8 mouse cellular contexts compared by ENCODE assay signal in the genomic region with DNA sequence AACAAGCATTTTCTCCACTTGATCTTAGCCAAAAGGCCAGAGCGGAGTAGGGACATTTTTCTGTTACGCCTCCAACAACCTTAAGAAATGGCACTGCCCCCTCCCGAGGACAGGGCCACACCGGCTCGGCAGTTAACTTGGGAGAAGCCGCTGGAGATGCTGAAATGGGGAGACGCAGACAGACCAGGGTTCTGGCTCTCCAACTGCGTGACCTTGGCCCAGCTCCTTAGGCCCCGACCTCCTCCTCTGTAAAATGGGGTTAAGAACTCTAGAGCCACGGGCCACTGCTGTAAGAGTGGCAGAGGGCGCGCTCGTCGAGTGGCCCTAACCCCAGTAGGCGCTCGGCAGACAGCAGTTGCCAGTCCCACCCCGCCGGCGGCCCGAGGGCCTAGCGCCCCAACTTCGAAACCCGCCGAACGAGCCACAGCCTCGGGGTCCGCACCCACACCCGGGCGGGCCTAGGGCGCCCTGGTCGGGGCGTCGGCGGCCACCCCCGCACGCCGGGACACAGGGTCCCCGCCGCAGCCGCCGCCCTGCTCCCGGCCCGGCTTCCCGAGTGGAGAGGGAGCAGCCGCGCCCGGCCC. TPM values are rescaled to one million over a fixed set of nuclear protein-coding genes. Genes with fewer than 3 reads are reported as not detected.
A peak's percentile ranks its signal among the peaks of the same experiment; 100 is the strongest.
DNase-seq lines count a peak whose midpoint lies in the region; ATAC-seq lines count a peak whose summit lies in the region.

No protein-coding gene starts in this region.

- H3K4me2 ChIP-seq in hindbrain, embryonic 14.5 days (replicated peaks) = peak overlapping the region; percentile 85
- peak overlapping the region; percentile 95 for H3K4me2 ChIP-seq in lung, embryonic 16.5 days (ENCODE audit: low read depth, low read length)

- no peaks in the 10 kb centered on the region for H3K27me3 ChIP-seq in hindbrain, embryonic 14.5 days (ENCODE audit: control insufficient read depth, insufficient read depth, low read length)
- no peaks in the 10 kb centered on the region for H3K27me3 ChIP-seq in lung, embryonic 16.5 days (ENCODE audit: control insufficient read depth, insufficient read depth, low read depth, low read length)

- no peaks in the 10 kb centered on the region for H3K9me3 ChIP-seq in hindbrain, embryonic 14.5 days (ENCODE audit: control insufficient read depth, low read length)
- no peaks in the 10 kb centered on the region for H3K9me3 ChIP-seq in lung, embryonic 16.5 days (ENCODE audit: control insufficient read depth, low read length)

- H3K4me1 ChIP-seq in hindbrain, embryonic 14.5 days (replicated peaks; ENCODE audit: control insufficient read depth, insufficient read depth, low read length) = peaks cover 24% of the 10 kb centered on the region
- H3K4me1 ChIP-seq in lung, embryonic 16.5 days (replicated peaks; ENCODE audit: control insufficient read depth, insufficient read depth, low read length) = peaks cover 27% of the 10 kb centered on the region

- peak overlapping the region; percentile 83 for H3K27ac ChIP-seq in hindbrain, embryonic 14.5 days
- peak overlapping the region; percentile 86 for H3K27ac ChIP-seq in lung, embryonic 16.5 days (ENCODE audit: low read length)

- 0 out of 2 replicates have a peak, but pooled peaks have one; percentile 9 for ATAC-seq in hindbrain, embryonic 14.5 days (ENCODE audit: low FRiP score)
- ATAC-seq in lung, embryonic 16.5 days (ENCODE audit: low read depth) = peak; percentile 32
- ATAC-seq in megakaryocyte progenitor cell, adult 5-6 weeks (replicated peaks; ENCODE audit: poor library complexity) = no peak; the same call in 1 of the 2 replicates

- H3K36me3 ChIP-seq in hindbrain, embryonic 14.5 days (replicated peaks; ENCODE audit: control insufficient read depth, insufficient read depth) = peaks cover 26% of the 10 kb centered on the region
- H3K36me3 ChIP-seq in lung, embryonic 16.5 days (ENCODE audit: control insufficient read depth, insufficient read depth, low read length) = peaks cover 16% of the 10 kb centered on the region

- WGBS in hindbrain, embryonic 14.5 days = under 1% methylated on average over 42 of the region's 47 CpGs
- WGBS in lung, embryonic 16.5 days = under 1% methylated on average over 31 of the region's 47 CpGs

- DNase-seq in layer of hippocampus, adult 8-10 months (ENCODE audit: low spot score in 2 of 2) = peak; percentile 31 to 34
- DNase-seq in layer of hippocampus, postnatal 10 days (ENCODE audit: low spot score in 2 of 2) = no peak
- DNase-seq in MN1 (ENCODE audit: low spot score) = peak; percentile 50
- peak; percentile 66 for DNase-seq in embryo, embryonic 10 days (ENCODE audit: low spot score)
- DNase-seq in hindbrain, embryonic 14.5 days (ENCODE audit: low spot score) = no peak
- DNase-seq in right cerebral cortex, postnatal 14 days = peak; percentile 54

- H3K4me3 ChIP-seq in hindbrain, embryonic 14.5 days (replicated peaks; ENCODE audit: low read length) = peak overlapping the region; percentile 90
- H3K4me3 ChIP-seq in lung, embryonic 16.5 days (ENCODE audit: low read length) = peak overlapping the region; percentile 87

- H3K9ac ChIP-seq in hindbrain, embryonic 14.5 days = peak overlapping the region; percentile 83
- H3K9ac ChIP-seq in lung, embryonic 16.5 days (ENCODE audit: low read length) = peak overlapping the region; percentile 89

RNA-seq across cellular contexts. Expression of gene Polg, which starts 0.6 kb away (rescaled TPM):
- 100 to 1,000 TPM in 1 of 4 experiments, 10 to 100 TPM in 3; 87.5 to 101 (median 95.1) TPM for total RNA-seq in layer of hippocampus, adult 8-10 months (2022)
- total RNA-seq in layer of hippocampus, postnatal 10 days (2021) = 10 to 100 TPM; 83.3 to 96.9 TPM
- 26.3 and 28.9 TPM in 2 replicates for polyA plus RNA-seq in hindbrain, embryonic 14.5 days (2014; fragmentation: Nextera tagmentation; extraction: Ambion mirVana)
- 41.7 and 46.2 TPM in 2 replicates for polyA plus RNA-seq in lung, embryonic 16.5 days (2015; fragmentation: Nextera tagmentation; extraction: Ambion mirVana)
- total RNA-seq in megakaryocyte progenitor cell, adult 5-6 weeks (2015) = 21.2 and 22.5 TPM in 2 replicates
- total RNA-seq in megakaryocyte progenitor cell, adult 5-6 weeks (2017) = 41.3 and 52.0 TPM in 2 replicates

Comparison
In these comparisons a context has a peak if more than half of its experiments do, and no peak if none do; other contexts are left out.
1. DNase-seq: peak in layer of hippocampus, adult 8-10 months (2 of 2), MN1 (single experiment), embryo, embryonic 10 days (single experiment) and right cerebral cortex, postnatal 14 days (single experiment); none in layer of hippocampus, postnatal 10 days (0 of 2) and hindbrain, embryonic 14.5 days (single experiment).